Mouse (Mus musculus) lung, postnatal 0 days (tissue): ENCODE measurements around the gene Tmem150a.

ENCODE experiments used
- CTCF ChIP-seq: IDR thresholded peaks from 2 replicates; pipeline ENCODE4 v1.5.1; 2016; ENCODE audit warnings: antibody characterized with exemption, mild to moderate bottlenecking
- EP300 ChIP-seq: IDR thresholded peaks from 2 replicates; pipeline ENCODE4 v1.6.1; 2016; ENCODE audit warnings: antibody characterized with exemption, mild to moderate bottlenecking, control low read depth

- TF ChIP-seq EP300 (no peak), CTCF (no peak)
These were observed 6.8 kb upstream of the Tmem150a start for GRCm38 (mm10) chr6:72348411-72348810.
